Mouse (Mus musculus): ENCODE results near the gene Ext2.

Gene Ext2

DNA sequence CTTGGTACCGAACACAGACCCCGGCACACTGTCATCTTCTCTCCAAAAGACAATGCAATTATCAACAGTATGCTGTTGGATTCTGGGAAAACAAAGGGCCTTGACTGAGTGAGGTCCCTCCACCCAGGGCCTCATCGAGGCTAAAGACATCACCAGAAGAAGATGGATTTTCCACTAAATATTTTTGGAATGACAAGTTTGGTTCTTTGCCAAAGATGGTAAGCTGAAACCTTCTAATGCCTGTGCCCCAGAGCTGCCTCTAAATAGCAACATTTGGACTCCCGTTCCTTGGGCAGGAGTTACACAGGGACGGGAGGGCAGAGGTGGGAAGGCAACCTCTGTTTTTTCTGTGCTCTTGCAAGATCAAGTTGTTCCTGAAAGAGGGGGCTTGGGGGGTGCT lies 47.4 kb downstream of the Ext2 start:
- no peak for DNase-seq

DNA sequence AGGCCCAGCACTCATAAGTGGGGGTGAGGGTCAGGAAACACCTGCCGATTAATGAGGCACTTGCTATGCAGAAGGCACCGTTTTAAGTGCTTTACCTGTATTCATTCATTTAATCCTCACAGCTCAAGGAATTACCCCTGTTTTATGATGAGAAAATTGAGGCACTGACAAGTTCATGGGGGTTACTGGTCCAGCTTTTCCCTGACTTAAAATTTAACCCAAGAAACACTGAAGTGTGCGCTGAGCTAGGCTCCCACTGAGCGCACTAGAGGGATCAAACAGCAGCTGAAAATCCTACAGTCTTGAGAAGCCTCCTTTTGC lies 49.6 kb downstream of the Ext2 start:
- no peak for DNase-seq

DNA sequence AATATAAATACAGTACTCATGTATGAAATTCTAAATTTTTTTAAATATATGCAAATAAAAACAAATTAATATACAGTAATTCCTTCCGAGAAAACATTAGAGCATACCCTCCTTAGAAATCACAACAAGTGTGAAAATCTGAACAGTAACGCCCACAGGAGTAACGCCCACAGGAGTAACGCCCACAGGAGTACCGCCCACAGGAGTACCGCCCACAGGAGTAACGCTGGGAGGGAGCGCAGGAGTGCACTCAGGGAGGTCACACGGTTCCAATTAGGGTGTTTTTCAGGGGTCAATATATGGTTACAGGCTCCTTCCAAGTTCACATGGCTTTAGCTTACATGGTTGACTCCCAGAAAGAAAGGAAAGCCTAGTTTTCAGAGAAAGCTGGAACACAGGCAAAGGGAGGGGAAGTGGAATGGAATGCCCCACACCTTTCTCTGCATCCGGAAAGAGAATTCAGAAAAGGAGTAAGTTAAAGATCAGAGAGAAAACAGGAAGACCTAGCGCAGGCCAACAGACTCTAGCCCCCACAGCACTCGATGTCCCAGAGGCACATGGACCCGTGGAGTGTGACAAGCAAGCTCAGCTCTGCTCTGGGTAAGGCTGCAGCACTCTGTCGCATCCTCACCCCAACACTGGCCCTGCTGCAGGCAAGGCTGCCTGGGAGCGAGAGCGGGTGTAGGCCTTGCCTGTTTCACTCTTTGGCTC lies 50.2 kb downstream of the Ext2 start:
- DNase-seq, result peak; percentile 91

DNA sequence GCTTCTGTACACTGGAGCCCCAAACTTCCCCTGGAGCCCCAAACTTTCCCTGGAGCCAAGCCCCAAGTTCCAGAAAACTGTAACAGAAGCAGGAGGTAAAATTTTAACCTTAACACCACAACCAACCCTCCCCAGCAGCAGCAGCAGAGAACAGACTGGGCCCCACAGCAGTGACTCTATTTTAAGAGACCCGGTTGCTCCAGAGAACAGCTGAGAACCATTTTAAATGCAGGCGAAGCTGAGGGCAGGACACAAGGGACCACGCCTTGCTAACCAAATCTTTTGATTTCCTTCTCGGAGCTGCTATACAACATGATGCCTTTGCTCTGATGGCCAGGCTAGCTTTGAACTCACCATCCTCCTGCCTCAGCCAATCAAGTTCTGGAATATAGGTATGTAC lies 51.5 kb downstream of the Ext2 start:
- DNase-seq, result peak; percentile 86

DNA sequence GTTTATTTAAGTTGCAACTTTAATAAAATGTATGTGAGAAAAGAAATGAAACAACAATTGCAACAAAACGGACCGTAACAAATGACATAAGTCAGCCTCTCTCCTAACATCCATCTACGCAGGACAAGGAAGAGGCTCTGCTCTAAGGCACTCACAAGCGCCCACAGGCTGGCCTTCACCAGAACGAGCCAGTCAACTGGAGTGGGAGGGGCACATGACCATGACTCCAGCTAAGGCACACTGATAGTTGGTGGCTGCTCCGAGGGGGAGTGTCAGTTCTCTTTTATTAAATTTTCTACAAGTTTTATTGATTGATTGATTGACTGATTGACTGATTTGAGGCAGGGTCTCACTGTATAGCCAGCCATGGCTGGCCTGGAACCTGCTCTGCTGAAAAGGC lies 52.5 kb downstream of the Ext2 start:
- no peak for DNase-seq

DNA sequence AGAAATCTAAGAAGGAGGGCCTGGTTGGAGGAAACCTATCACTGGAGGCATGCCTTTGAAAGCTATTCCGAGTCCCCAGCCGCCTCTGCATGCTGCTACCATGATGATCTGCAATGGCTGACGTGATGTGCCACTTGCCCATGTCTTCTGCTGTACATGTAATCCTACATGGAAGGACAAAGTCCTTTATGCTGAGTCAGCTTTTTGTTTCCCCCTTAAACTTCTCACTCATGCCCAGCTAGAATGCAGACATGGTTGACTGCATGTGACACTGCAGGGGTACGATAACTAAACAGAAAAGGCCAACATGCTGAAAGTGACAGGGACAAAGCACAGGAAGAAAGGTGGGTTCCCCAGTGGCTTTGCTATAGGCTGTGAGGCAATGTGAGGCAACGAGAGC lies 56.6 kb downstream of the Ext2 start:
- DNase-seq, result no peak

DNA sequence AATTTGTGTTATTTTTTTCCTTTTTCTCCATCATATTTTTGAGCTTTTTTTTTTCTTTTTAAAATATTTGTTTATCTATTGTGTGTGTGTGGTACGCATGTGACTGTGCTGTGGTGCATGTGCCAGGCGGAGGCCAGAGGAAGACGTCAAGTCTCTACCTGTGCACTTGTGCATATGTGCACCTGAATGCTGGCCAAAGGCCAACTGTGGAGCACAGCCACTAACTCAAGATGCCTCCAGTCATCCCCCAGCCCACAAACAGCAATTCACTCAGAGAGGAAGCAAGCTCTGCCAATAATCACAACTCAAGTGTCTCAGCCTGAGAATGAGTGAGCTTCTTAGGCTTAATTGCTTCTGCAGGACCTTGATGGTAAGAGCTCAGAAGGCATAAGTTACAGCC lies 58.2 kb downstream of the Ext2 start:
- no peak for DNase-seq

DNA sequence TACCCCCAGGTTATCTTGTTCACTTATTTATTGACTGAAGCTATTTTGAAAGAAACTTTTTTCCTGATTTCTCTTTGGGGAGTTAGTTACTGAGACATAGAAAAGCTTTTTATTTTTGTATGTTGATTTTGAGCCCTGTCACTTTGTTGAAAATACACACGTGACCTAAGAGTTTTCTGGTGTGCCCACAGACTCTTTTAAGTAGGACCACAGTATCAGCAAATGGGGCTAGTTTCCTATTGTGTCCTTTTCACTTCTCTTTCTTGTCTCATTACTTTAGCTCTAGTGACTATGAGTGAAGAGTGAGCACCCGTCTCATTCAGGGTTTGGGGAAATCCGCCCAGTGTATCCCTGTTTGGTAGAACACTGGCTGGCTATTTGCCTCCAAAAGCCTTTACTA lies 62.0 kb downstream of the Ext2 start:
- DNase-seq, result no peak

DNA sequence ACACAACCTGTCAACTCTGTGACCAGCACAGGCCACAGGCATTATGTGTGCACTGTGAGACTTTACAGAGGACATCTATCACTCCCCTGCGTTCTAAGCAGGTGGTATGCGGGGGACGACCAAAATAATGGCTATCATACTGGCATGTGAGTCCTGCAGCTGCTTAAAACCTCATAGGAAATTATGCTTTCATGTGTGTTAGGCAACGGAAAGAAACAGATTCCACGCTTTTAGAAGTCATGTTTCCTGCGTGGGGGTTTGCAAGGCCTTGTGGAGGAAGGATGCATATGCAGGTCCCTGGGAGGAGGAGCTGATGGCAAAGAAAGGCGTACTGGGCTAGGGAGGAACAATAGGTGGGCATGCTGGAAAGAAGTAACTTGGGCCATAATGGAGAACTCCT lies 63.2 kb downstream of the Ext2 start:
- DNase-seq, result no peak

DNA sequence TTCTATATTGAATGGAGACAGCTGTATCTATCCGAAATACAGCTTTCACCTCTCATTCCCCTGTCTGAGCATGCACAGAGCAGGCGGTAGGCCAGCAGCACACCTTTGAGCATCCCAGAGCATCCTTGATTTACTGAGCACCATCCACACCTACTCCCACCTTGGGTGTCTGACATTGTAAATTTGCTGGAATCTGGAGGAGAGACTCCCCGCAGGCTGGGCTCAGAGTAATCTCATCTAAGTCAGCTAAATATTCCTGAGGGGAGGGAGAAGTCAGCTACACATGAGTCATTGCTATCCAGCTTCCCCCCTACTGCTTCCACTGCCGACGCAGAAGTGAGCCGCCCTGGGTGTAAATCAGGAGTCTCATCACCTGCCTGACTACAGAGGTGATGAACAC lies 64.1 kb downstream of the Ext2 start:
- DNase-seq, result no peak

DNA sequence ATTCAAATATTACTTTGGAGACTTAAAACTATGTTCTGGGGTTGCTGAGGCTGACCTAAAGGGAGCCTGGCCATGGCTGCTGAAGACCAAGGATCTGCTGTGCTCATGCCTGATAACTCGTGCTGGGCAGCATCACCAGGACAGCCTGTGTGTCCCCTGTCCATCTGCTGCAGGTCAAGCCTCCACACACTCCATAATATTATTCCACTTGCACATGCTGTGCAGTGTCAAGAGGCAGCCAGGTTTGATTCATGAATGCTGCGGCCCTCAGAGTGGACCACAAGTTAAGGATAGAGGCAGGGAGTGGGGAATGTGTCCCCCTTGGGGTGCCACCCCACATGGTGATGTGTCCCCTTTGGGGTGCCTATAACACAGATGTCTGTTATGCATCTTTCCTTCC lies 68.0 kb downstream of the Ext2 start:
- DNase-seq, result no peak

DNA sequence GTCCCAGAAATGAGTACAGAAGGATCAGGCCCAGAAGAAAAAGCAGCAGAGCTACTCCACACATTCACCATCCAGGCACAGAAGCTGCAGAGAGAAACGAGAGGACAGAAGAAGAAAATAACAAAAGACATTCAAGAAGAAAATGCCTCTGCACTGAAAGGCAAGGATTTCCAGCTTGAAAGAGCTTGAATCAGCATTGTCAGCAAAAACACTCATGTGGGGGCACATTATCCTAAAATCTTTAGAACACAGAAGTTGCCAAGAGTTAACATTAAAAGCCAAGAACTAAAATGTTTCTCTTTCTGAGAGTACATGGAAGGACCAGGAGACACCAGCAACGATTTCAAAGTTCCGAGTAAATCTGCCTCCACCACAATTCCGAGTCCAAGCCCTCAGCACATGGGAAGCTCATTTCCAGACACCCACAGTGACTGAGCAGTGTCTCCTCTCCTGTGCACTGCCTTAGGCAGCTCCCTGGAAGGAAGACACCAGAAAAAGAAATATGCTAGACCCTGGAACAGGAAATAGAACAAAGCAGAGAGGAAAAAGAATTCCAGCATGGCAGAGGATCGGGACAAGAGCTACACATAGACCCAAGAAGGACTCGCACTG lies 69.1 kb downstream of the Ext2 start:
- no peak for DNase-seq

DNA sequence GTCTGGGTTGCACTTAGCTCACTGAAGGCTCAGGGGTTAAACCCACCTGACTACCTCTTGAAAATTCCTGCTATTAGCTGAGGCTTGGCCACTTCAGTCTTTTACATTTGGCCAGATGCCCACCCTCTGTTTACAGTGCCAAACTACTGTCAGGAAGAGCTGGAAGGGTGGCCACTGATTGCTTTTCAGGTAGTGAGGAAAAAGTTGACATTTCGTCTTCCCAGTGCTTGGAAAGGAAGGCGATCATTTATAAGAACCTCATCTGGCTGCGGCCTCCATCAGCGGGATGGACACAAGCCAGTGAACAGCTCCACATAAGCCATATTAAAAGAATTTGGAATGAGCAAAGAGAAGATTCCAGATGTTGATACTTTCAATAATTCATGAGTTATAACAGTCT lies 72.7 kb downstream of the Ext2 start:
- DNase-seq, result peak; percentile 90

DNA sequence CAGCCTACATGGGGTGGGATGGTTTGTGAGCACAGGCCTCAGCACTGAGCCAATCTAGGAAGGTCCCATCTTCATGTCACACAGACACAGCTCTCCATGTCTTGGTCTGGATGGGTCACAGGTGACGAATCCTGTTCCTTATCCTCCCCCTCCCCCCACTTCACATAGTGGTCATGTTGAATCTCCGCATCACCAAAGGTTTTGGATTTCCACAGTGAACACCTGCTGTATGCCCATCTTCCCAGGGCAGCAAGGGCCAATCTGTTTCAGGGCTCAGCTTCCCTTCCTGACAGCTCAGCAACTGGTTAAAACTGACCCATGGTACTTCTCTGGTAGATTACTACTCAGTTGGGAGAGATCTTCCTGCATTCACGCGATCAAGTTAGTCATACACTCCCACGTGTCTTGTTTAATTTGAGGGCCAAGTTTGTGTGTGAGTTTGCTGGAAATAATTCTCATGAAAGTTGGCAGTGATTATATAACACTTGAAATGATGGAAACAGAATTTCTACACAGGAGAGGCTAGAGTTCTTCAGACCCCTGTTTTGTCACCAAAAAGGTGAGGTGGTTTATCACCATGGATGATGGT lies 74.7 kb downstream of the Ext2 start:
- no peak for DNase-seq

DNA sequence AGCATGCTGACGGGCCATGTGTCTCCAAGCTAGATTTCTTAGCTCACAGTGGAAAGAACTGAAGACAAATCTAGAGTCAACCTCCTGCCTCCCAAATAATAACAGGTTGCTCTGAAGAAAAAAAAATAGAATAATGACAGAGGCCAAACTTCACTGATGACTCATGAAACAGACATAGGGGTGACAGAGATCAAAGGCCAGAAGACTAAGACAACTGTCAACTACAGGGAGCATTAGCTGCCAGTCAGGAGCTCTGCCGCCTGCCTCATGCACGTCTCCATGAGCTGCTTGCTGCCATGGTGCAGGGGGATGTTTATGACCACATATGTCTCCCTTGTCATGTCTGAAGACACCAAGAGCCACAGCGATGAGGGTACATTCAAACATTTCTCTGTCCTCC lies 75.7 kb downstream of the Ext2 start:
- no peak for DNase-seq

DNA sequence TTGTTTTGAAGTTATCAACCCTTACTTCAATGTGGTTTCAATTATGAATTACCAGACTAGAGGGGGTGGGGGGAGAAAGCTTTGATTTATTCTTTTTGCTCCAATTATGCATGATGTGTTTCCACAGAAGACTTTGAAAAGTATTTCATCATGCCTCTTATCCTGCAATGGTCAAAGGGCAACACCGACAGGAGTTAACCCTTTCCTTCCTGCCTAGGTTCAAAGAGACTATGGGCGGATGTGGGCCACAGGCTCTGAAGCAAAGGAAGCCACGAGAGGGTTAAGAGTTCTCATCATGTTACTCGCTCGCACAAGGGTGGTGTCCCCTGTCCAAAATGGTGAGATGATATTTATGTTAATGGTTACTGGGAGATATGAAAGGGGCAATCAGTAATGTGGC lies 76.2 kb downstream of the Ext2 start:
- DNase-seq, result no peak

DNA sequence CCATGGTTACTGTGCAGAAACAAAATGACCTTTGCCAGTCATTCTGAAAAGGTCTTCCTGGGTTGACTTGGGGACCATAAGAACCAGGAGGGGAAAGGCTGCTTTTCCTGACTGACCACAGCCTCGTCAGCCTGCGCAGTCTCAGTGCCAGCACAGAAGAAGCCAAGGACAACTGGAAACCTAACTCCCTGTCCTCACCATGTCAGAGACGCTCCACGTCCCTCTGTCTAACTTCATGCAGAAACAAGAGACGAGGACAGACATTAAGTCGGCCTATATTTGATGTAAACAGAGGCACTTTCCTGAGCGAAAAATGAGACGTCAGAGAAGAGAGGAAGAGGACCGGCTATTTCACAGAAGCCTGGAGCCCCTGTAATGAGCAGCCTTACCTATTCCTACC lies 76.6 kb downstream of the Ext2 start:
- no peak for DNase-seq

DNA sequence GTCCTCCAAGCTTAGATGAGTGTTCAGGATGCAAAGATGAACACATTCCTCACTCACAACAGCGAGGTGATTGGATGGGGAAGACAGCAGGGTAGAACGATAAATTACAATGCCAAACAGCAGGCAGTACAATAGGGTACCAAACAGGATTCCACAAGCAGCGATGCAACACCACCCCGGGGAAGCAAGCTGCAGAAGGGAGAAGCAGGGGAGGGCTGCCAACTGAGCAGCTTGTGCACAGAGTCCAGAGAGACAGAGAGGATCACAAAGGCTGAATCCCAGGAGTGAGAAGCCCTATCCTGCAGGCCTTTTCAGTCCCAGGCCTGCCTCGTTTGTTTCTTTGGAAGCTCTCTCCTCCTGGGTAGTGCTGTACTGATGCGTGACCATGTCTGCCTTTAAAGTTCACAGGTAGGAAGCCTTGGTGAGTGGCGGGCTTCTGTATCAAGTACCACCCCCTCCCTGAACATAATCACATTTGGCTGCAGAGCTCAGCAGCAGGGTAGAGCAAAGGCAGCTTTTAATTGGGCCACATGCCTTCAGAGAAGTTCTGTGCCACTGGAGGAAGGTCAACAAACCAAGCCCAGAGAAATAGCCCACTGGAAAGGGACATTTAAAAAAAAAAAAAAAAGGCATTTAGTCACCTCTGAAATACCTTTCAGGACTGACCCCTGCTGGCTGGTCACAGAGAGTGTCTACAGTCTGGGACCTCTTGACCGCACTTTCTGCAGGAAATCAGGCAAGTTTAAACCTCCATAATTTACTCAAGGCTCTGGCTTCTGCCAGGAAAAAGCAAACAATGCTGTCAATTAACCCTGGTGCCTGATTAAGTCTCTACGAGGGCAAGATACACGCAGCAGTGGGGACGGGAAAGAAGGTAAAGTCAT lies 77.8 kb downstream of the Ext2 start:
- DNase-seq, result no peak

DNA sequence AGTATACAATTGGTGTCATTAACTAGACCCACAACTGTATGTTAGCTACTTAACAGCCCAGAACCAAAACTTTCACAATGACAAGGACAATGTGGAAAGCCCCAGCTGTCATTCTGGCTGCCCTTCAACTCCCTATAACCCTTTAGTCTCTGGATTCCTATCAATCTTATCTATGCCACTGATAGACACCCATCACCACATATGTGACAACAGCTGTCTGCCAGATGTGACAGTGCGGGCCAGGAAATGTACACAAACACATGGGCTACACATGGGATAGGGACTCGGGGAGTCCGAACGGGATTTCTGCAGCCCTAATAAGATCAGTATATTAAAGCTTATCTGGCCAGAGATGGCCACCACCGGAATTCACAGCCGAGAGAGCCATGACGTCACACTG lies 80.7 kb downstream of the Ext2 start:
- DNase-seq, result peak; percentile 87

DNA sequence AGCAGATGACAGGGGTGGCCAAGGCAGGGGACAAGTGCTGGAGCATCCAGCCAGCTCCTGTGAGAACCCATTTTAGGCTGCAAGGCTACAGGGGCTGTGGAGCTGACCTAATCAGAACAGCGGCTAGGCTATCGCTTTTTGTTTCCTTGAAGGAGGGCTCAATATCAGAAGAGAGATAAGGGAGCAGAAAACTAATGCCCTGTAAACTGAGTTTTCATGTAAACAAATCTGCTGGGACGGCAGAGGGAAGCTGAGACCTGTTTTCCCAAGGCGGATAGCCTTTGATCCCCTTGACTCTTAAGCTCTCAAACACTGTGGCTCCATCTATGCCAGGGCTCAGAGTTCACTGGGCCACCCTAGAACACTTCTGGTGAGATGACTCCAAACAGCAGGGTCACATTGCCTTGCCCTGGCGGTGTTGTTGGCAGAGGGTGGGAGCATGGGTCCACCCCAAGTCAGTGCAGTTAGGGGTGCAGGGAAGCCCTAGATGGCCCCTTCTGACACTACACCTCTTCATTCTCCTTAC lies 83.3 kb downstream of the Ext2 start:
- no peak for DNase-seq

DNA sequence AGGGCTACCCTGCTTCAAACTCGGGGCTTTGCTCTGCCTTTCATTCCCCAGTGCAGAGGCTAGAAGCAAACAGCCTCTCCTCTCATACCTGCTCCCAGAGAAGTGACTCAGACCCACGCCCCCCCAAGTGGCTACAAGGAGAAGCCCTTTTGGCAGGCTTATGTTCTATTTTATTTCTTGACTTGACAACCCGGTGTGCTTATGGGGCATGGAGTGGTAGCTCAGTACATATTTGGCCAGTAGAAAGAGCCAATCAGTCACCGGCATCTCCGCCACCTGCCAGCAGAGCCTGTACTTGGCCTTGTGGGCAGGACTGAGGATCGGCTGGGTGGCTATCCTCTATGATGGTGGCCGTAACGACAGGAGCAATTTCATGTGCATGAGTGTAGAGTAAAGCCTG lies 85.2 kb downstream of the Ext2 start:
- DNase-seq, result no peak

DNA sequence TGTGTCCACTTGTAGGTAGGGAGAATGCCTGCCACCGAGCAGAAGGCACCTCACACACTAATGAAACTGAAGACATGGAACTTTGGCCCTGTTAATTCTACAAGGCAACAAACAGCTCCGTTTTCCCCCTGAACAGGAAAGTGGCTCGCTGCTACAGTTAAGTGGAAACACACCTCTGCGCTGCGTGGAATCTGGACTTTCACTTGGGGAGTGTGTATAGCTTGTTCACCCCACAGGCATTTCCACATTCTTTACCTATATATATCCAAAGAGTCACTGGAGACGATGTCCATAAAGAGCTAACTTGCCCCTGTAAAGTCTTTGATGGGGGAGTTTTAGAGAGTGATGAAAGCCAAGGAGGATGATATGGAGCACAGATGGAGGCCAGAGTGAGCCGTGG lies 89.7 kb downstream of the Ext2 start:
- no peak for DNase-seq

DNA sequence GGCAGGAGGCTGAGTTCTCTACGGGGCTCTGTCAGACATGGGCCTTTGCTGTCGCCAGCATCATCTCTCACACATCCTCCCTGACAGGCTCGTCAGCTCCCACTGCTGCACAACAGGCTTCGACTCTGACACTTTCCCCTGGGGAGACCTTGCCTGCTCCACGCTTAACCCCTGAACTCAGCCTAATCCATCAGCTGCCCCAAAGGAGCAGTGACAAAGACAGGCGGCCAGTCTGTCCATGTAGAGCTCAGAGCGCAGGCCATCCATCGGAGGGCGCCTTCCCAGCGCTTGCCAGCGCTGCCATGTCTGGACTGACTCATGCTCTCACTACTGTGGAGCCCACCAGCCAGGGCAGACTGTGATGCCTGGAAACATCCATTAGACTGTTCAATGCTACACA lies 92.8 kb downstream of the Ext2 start:
- no peak for DNase-seq

Data from heart, adult 11 months (tissue).